Comparison of ENCODE assay signal across 28 mouse cellular contexts in genomic region chr9:57256861-57257260, GRCm38 (mm10). TPM values are rescaled to one million over a fixed set of nuclear protein-coding genes. Genes with fewer than 3 reads are reported as not detected.
"Had no signal": no experiment of that assay in that cellular context is flagged by ENCODE, and none has a peak within 500 bp of the region (broad histone marks: within the 10 kb centered on the region; RNA-seq: fewer than 3 reads in every experiment).

No protein-coding gene starts in this region.

- H3K4me3 ChIP-seq: kidney, embryonic 15.5 days; left cerebral cortex, adult 2 months; liver, embryonic 13.5 days; midbrain, embryonic 10.5 days; midbrain, embryonic 13.5 days; myocyte had no signal

- H3K27me3 ChIP-seq: kidney, embryonic 15.5 days; liver, embryonic 13.5 days had no signal

- DNase-seq: kidney, adult 8-10 months; kidney, postnatal 14 days; kidney, postnatal 4 days; layer of hippocampus, adult 9-11 months; layer of hippocampus, postnatal 36 days; liver, embryonic 13.5 days; lung, adult 2 months; lung, postnatal 14 days; lung, postnatal 4 days; thymus, adult 18-20 months; thymus, postnatal 36 days had no signal

- H3K4me2 ChIP-seq: kidney, embryonic 15.5 days; liver, embryonic 13.5 days; midbrain, embryonic 13.5 days had no signal

- H3K27ac ChIP-seq: kidney, embryonic 15.5 days; left cerebral cortex, adult 2 months; liver, embryonic 13.5 days; midbrain, embryonic 10.5 days; midbrain, embryonic 13.5 days had no signal

- H3K9ac ChIP-seq: kidney, embryonic 15.5 days; liver, embryonic 13.5 days; midbrain, embryonic 13.5 days had no signal

- ATAC-seq: midbrain, embryonic 13.5 days; midbrain, embryonic 16.5 days had no signal

- H3K9me3 ChIP-seq: kidney, embryonic 15.5 days; liver, embryonic 13.5 days; midbrain, embryonic 10.5 days; midbrain, embryonic 13.5 days had no signal

RNA-seq across cellular contexts. Expression of gene Trcg1, which starts 20.5 kb away (rescaled TPM):
- polyA plus RNA-seq: kidney, embryonic 15.5 days; limb, embryonic 11.5 days; limb, embryonic 14.5 days; liver, adult 2 months; liver, embryonic 13.5 days; liver, embryonic 16.5 days; lung, adult 2 months; lung, embryonic 16.5 days; midbrain, embryonic 10.5 days; midbrain, embryonic 13.5 days; midbrain, embryonic 16.5 days; myocyte; neural tube, embryonic 11.5 days; neural tube, embryonic 14.5 days; small intestine, adult 2 months; spleen, adult 2 months; stomach, embryonic 16.5 days; urinary bladder, adult 2 months had no signal
